Mouse (Mus musculus): ENCODE results near the gene Adamtsl1.

- no peak for TF ChIP-seq ZNF384 (IDR thresholded peaks at IDR 0.05; ENCODE audit: low read depth, low read length)
- TF ChIP-seq MAFK (IDR thresholded peaks at IDR 0.05; ENCODE audit: insufficient read depth, low read depth, low read length): no peak
- TF ChIP-seq CHD2 (IDR thresholded peaks at IDR 0.05; ENCODE audit: low read depth, low read length): no peak
- no peak for TF ChIP-seq HCFC1 (IDR thresholded peaks at IDR 0.05; ENCODE audit: borderline replicate concordance, insufficient read depth, low read length)
Measured at GRCm38 (mm10) chr4:85543221-85543620, 29.2 kb downstream of the Adamtsl1 start.

All from ES-E14 (cell line).